Mouse (Mus musculus) hindbrain, embryonic 12.5 days (tissue): ENCODE data around the gene Acot8. TPM values are rescaled to one million over a fixed set of nuclear protein-coding genes. Genes with fewer than 3 reads are reported as not detected.

ENCODE experiments used
- ATAC-seq: fragments of 200-750 bp; cut with Nextera tagmentation; 2 replicates; pipeline ENCODE4 v1.8.0; 2017; ENCODE audit warnings: moderate TSS enrichment; ENCODE audit not compliant: low FRiP score
- H3K27ac ChIP-seq: fragments of 300-500 bp; sonication (generic); 2 replicates; pipeline ENCODE4 v1.5.1; 2016; ENCODE audit warnings: mild to moderate bottlenecking
- H3K27me3 ChIP-seq: fragments of 300-500 bp; sonication (generic); 2 replicates; pipeline ENCODE4 v1.6.1; 2016; ENCODE audit warnings: mild to moderate bottlenecking
- H3K36me3 ChIP-seq: fragments of 300-500 bp; sonication (generic); 2 replicates; pipeline ENCODE4 v1.6.1; 2016; ENCODE audit warnings: mild to moderate bottlenecking
- H3K4me1 ChIP-seq: fragments of 300-500 bp; sonication (generic); 2 replicates; pipeline ENCODE4 v1.6.1; 2016
- H3K4me2 ChIP-seq: fragments of 300-500 bp; sonication (generic); replicated peaks from 2 replicates; pipeline ENCODE4 v1.6.1; 2016; ENCODE audit warnings: mild to moderate bottlenecking
- H3K4me3 ChIP-seq: fragments of 300-500 bp; sonication (generic); 2 replicates; pipeline ENCODE4 v1.5.1; 2016; ENCODE audit warnings: mild to moderate bottlenecking
- H3K9ac ChIP-seq: fragments of 300-500 bp; sonication (generic); 2 replicates; pipeline ENCODE4 v1.6.1; 2016; ENCODE audit warnings: mild to moderate bottlenecking, moderate library complexity
- H3K9me3 ChIP-seq: fragments of 300-500 bp; sonication (generic); replicated peaks from 2 replicates; pipeline ENCODE4 v1.6.1; 2016; ENCODE audit warnings: mild to moderate bottlenecking
- WGBS: fragments of 180-500 bp; shearing (Covaris S2); methylation state at CpG from one replicate; pipeline ENCODE4 v1.1.7; 2016; 5-methylcytosine and 5-hydroxymethylcytosine counted together
- polyA plus RNA-seq: library from polyadenylated mRNA; unstranded; fragments of >200 nt; fragmentation: Nextera tagmentation; extraction: Ambion mirVana; gene quantifications from 2 replicates; pipeline ENCODE4 v1.2.1, GENCODE M21; 2016

Acot8 gene
- polyA plus RNA-seq, 1 experiment from 2014 or later = 17.0 TPM

DNA sequence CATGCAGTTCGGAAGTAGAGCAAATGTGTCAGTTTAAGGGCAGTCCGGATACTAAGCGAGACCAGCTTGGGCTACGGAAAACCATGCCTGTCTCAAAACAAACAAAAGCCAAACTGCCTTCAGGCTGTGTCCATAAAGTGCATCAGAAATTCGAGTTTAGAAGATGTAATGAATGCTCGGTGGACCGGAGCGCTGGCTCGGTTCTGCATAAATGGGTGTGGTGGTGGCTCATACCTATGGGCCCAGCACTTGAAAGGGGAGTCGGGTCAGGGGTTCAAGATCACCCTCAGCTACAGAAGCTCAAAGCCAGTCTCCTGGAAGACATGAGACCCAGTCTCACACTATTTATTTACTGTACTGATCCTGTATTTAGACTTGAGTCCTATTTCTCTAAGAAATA is 16.9 kb downstream of the Acot8 start:
- no peak overlapping the region for H3K4me3 ChIP-seq
- no peak for ATAC-seq
- 84% methylated on average over 10 of the region's 10 CpGs for WGBS

DNA sequence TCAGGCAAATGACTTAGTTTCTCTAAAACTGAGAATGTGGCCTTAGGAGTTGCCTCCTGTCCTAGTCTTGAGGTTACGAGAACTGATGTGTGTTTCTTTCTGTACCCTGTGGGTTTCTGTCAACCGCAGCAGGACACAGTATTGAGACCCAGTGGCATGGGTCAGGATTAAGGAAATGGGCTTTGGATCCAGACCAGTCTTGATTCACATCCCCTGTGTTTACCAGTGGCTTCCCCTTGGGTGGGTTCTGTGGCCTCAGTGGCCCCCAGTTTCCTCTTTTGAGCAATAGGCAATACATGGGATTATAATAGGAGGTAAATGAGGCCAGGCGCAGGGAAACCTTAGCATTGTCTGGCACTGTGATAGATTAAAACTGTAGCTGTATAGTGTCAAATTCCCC is 17.6 kb downstream of the Acot8 start:
- H3K27me3 ChIP-seq = peaks cover 3% of the 10 kb centered on the region; the same call in 1 of the 2 replicates
- peak overlapping the region; percentile 84 for H3K4me2 ChIP-seq
- H3K36me3 ChIP-seq = peaks cover 21% of the 10 kb centered on the region
- no peaks in the 10 kb centered on the region for H3K9me3 ChIP-seq
- H3K27ac ChIP-seq = no peak overlapping the region
- H3K4me3 ChIP-seq = peak overlapping the region; percentile 68; the same call in 1 of the 2 replicates
- ATAC-seq = no peak
- WGBS = 84% methylated on average over 3 of the region's 3 CpGs
- no peak overlapping the region for H3K9ac ChIP-seq
- H3K4me1 ChIP-seq = peaks cover 20% of the 10 kb centered on the region

More for the DNA sequence above, 16.9 kb downstream of the Acot8 start:
- peaks cover 3% of the 10 kb centered on the region; the same call in 1 of the 2 replicates for H3K27me3 ChIP-seq
- no peak overlapping the region for H3K4me2 ChIP-seq
- peaks cover 29% of the 10 kb centered on the region for H3K36me3 ChIP-seq
- peaks cover 20% of the 10 kb centered on the region for H3K4me1 ChIP-seq
- no peak overlapping the region for H3K9ac ChIP-seq
- H3K27ac ChIP-seq = no peak overlapping the region
- H3K9me3 ChIP-seq = no peaks in the 10 kb centered on the region

DNA sequence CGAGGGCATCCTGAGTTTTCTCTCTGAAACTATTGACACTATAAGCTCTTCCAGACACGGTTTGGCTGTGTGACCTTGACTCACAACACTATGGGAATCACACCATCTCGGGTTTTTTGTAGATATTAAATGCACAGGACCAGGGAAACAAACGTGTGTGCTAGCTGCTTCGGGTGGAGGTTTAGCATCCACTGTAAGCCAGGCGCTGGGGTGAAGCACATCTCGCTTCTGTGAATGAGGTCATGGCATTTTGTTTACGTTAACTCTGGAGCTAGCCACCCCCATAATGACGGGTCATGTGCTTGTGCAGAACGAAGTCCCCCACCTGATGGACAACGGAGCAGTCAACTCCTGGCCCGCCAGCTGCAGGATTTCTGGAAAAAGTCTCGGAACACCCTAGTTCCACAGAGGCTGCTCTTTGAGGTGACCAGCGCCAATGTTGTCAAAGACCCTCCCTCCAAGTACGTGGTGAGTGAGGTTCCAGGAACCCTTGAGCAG is 18.2 kb downstream of the Acot8 start:
- no peak overlapping the region for H3K27ac ChIP-seq
- peak overlapping the region; percentile 68 for H3K9ac ChIP-seq
- H3K9me3 ChIP-seq = no peaks in the 10 kb centered on the region
- H3K4me2 ChIP-seq = peak overlapping the region; percentile 84
- WGBS = 10% methylated on average over 15 of the region's 15 CpGs
- H3K4me3 ChIP-seq = peak overlapping the region; percentile 68
- peaks cover 3% of the 10 kb centered on the region; the same call in 1 of the 2 replicates for H3K27me3 ChIP-seq
- ATAC-seq = peak; percentile 54
- H3K4me1 ChIP-seq = peaks cover 20% of the 10 kb centered on the region
- H3K36me3 ChIP-seq = peaks cover 16% of the 10 kb centered on the region

DNA sequence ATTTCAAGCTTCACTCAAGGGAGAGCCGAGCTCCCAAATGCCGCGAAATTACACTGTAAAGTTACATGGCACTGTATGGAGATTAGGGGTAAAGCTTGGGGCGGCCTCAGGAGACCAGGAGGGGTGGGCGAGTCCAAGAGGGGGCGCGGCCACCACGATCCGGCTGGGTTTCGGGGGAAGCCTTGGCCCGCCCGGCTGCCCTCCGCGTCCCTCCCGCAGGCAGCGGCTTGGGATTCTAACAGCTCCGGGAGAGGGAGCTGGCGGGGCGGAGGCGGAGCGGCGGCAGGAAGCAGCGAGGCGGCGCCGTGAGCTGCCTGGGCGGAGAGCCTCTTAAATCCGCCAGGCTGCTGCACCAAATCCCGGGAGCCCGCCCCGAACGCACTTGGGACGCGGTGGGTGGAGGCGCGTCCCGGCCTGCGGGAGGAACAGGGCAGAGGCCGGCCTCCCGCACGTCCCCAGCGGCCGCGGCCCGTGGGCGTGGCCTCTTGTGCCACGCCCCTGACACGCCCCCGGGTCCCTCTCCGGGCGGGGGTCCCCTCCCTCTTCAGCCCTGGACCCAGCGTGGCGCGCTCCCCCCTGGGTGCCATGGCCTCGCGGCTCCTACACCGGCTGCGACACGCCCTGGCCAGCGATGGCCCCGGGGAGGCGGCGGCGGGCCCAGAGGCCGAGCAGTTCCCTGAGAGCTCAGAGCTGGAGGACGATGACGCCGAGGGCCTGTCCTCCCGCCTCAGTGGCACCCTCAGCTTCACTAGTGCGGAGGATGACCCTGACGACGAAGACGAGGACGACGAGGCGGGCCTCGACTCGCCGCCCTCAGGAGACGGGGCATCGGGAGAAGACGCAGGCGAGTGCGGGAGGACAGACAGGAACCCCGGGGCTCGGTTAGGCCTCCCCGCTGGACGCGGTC is 18.9 kb downstream of the Acot8 start, which contains the start of gene Snx21:
Gene Snx21 (plus strand): TSS at position 343 of the 907 bp plus-strand sequence.
- Histone ChIP-seq H3K27ac (peak within 1 kb of the TSS; percentile 45; the same call in 1 of the 2 replicates), H3K4me3 (peak within 1 kb of the TSS; percentile 68), H3K36me3 (peaks cover 13% of the 10 kb centered on the region), H3K4me2 (peak within 1 kb of the TSS; percentile 84), H3K4me1 (peaks cover 20% of the 10 kb centered on the region), H3K9me3 (no peaks in the 10 kb centered on the region), H3K9ac (peak within 1 kb of the TSS; percentile 68), H3K27me3 (peaks cover 3% of the 10 kb centered on the region; the same call in 1 of the 2 replicates)
- peak; percentile 91 for ATAC-seq
- under 1% methylated on average over 66 of the region's 89 CpGs for WGBS

DNA sequence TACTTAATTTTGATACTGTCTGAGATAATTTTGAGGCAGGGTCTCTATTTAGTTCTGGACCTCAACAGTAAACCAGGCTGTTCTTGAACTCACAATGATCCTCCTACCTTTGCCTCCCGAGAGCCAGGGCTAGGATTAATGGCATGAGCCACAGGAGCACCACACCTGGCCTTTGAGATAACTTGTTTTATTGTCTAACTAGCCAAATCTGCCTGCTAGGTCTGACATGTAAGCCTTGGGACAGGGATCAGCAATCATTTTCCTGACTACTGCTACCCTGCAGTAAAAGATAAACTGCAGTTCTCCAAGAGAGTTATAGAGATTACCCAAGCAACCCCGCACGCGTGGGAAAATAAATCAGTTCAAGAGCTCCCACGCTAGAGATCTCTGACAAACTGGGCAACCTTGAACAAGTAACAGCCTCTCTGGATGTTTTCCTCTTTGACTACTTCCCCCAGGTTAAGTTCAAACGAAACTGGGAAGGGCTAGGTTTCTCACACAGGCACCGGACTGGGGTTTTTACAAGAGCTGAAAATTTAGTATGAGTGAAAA is 19.7 kb downstream of the Acot8 start:
- H3K4me1 ChIP-seq = peaks cover 20% of the 10 kb centered on the region
- 0 out of 2 replicates have a peak overlapping the region, but pooled peaks have one; percentile 45 for H3K27ac ChIP-seq
- WGBS = 24% methylated on average over 7 of the region's 7 CpGs

DNA sequence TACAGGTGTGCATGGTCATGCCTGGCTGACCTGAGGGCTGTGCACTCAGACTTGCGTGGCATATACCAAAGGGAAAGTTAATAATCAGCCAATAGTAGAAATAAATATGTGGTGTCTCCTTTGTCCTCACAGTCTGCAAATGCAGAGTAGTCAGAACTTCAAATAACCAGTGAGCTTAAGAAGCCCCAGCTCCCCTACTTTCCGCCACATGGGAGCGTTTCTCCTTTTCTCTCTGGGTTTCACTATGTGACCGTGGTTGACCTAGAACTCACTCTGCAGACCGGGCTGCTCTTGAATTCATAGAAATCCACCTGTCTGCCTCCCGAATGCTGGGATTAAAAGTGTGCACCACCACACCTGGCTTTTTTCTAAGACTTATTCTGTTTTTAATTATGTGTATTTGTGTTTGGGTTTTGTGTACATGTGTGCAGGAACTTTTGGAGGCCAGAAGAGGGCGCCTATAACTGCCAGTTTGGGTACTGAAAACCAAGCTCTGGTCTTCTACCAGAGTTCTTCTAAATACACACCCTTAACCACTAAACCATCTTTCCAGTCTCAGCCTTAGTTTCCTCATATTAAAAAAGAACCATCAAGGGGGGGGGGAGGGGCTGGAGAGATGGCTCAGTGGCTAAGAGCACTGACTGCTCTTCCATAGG is 20.6 kb downstream of the Acot8 start:
- no peak for ATAC-seq
- 82% methylated on average over 7 of the region's 7 CpGs for WGBS
- Histone ChIP-seq H3K4me2 (no peak overlapping the region), H3K27me3 (peaks cover 3% of the 10 kb centered on the region; the same call in 1 of the 2 replicates), H3K9me3 (no peaks in the 10 kb centered on the region), H3K27ac (no peak overlapping the region), H3K4me1 (peaks cover 20% of the 10 kb centered on the region), H3K9ac (no peak overlapping the region), H3K36me3 (peaks cover 5% of the 10 kb centered on the region; the same call in 1 of the 2 replicates), H3K4me3 (no peak overlapping the region)

More for the DNA sequence above, 19.7 kb downstream of the Acot8 start:
- H3K27me3 ChIP-seq = peaks cover 3% of the 10 kb centered on the region; the same call in 1 of the 2 replicates
- H3K36me3 ChIP-seq = peaks cover 10% of the 10 kb centered on the region
- H3K9ac ChIP-seq = peak overlapping the region; percentile 68
- H3K4me2 ChIP-seq = peak overlapping the region; percentile 84
- H3K4me3 ChIP-seq = peak overlapping the region; percentile 68
- no peaks in the 10 kb centered on the region for H3K9me3 ChIP-seq
- no peak for ATAC-seq

DNA sequence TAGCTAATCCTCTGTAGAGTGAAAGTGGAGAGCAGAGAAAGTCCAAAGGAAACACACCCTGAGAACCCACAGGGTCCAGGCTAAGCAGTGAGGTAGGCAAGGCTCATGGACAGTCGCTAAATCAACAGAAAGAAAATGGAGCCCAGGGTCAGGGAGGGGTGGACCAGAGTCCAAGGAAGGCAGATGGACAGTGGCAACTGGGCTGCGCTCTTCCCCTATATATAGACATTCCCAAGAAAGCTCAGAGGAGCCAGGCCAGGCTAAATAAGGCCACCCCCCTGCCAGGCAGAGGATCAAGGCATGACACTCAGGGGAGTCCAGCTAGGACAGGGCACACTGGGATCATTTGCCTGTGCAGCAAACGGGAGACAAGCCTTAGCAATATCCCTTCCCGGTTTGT is 22.8 kb downstream of the Acot8 start:
- no peak overlapping the region for H3K27ac ChIP-seq
- H3K36me3 ChIP-seq = no peaks in the 10 kb centered on the region
- H3K4me3 ChIP-seq = no peak overlapping the region
- WGBS = 75% methylated on average over 4 of the region's 4 CpGs
- peaks cover 3% of the 10 kb centered on the region; the same call in 1 of the 2 replicates for H3K27me3 ChIP-seq
- H3K4me1 ChIP-seq = peaks cover 17% of the 10 kb centered on the region
- no peak overlapping the region for H3K4me2 ChIP-seq
- no peaks in the 10 kb centered on the region for H3K9me3 ChIP-seq
- no peak overlapping the region for H3K9ac ChIP-seq
- no peak for ATAC-seq

DNA sequence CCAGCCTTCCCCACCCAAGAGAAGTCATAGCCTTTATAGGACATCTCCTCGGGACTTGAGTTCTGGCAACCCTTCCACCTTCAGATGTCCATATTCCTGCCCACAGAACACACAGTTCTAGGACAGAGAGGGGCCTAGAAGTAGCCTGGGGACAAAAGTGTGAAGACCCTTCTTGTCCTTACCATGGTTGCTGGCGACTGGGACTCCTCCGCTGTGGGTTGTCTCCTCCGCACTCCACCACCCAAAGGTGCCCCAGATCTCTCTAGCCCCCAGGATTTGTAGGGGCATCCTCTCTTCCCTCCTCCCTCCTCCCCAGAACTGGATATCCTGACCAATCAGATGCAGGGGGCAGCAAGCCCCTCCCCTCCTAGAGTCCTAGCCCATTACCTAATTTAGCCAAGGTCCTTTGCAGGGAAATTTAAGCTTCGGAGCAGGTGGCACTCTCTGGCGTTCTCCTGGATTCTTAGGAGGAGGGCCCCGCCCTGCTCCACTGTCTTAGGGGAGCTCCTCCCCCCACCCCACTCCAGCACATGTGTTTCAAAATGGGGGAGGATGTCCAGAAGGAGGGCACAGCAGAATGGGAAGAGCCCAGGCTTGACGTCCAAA is 25.1 kb downstream of the Acot8 start, which contains the start of gene Tnnc2:
Gene Tnnc2 (minus strand): TSS at position 487 of the 606 bp plus-strand sequence.
- H3K36me3 ChIP-seq = no peaks in the 10 kb centered on the region
- peaks cover 3% of the 10 kb centered on the region; the same call in 1 of the 2 replicates for H3K27me3 ChIP-seq
- WGBS = 66% methylated on average over 8 of the region's 8 CpGs
- no peaks in the 10 kb centered on the region for H3K4me1 ChIP-seq
- no peak within 1 kb of the TSS for H3K9ac ChIP-seq
- H3K4me2 ChIP-seq = no peak within 1 kb of the TSS
- no peak for ATAC-seq
- H3K9me3 ChIP-seq = no peaks in the 10 kb centered on the region
- H3K4me3 ChIP-seq = no peak within 1 kb of the TSS
- no peak within 1 kb of the TSS for H3K27ac ChIP-seq

DNA sequence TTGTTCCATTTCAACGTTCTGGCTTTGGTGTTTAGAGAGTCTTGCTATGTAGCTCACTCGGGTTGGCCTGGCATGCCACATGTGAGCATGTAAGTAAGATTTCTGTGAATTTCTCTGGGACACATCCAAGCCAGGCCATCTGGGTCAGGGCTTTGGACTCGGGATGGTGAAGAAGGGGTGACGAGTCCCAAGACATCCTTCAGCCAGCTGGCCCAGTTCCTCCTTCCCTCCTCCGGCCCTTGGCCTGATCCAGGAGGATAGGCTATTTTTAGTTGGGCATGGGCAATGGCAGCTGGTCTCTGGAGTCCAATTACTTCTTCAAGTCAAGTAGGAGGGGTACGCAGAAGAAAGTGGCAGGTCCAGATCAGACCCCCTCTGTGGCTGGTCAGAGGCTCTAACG is 25.9 kb downstream of the Acot8 start:
- H3K4me1 ChIP-seq = no peaks in the 10 kb centered on the region
- no peak overlapping the region for H3K4me2 ChIP-seq
- ATAC-seq = no peak
- H3K27me3 ChIP-seq = no peaks in the 10 kb centered on the region
- no peak overlapping the region for H3K4me3 ChIP-seq
- H3K27ac ChIP-seq = no peak overlapping the region
- no peaks in the 10 kb centered on the region for H3K36me3 ChIP-seq
- no peak overlapping the region for H3K9ac ChIP-seq
- no peaks in the 10 kb centered on the region for H3K9me3 ChIP-seq
- 87% methylated on average over 7 of the region's 7 CpGs for WGBS

DNA sequence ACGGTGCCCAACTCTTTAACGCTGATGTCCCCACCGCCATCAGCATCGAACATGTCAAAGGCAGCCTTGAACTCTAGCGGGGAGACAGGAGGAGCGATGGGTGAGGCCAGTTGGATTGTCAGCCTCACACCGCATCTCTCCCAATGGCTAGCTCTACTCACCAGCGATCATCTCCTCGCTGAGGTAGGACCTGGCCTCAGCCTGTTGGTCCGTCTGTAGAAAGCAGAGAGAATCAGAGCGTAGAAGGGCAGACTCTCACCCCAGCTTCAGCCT is 26.7 kb downstream of the Acot8 start:
- ATAC-seq = no peak
- Histone ChIP-seq H3K9ac (no peak overlapping the region), H3K36me3 (no peaks in the 10 kb centered on the region), H3K4me1 (no peaks in the 10 kb centered on the region), H3K9me3 (no peaks in the 10 kb centered on the region), H3K27ac (no peak overlapping the region), H3K27me3 (no peaks in the 10 kb centered on the region), H3K4me2 (no peak overlapping the region), H3K4me3 (no peak overlapping the region)
- 92% methylated on average over 11 of the region's 11 CpGs for WGBS

DNA sequence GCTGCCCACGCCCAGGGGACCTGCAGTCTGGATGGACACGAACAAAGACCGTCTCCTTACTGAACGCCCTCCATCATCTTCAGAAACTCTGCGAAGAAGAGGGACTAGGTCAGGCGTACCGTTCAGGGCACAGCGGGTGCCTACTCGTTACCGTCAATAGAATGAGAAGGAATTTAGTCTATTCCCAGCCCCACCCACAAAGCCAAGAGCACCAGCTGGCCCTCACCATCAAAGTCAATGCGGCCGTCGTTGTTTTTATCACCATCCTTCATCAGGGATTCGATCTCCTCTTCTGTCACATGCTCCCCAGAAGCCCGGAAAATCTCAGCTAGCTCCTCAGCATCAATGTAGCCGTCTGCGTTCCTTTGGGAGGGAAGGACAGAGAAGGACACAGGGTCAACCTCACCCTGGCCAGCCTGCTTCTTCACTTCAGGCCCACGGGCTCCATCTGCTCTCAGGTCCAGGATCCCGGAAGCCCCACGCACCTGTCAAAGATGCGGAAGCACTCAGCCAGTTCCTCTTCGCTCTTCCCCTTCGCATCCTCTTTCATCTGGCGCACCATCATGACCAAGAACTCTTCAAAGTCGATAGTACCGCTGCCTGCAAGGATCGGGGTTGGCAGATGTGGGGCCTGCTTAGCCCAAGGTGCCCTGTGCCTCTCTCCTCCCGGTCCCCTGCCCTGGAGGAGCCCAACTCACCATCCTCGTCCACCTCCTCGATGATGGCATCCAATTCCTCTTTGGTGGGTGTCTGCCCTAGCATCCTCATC is 27.3 kb downstream of the Acot8 start:
- Histone ChIP-seq H3K4me3 (no peak overlapping the region), H3K9me3 (no peaks in the 10 kb centered on the region), H3K4me1 (no peaks in the 10 kb centered on the region), H3K36me3 (no peaks in the 10 kb centered on the region), H3K27ac (no peak overlapping the region), H3K9ac (no peak overlapping the region), H3K27me3 (no peaks in the 10 kb centered on the region), H3K4me2 (no peak overlapping the region)
- no peak for ATAC-seq
- WGBS = 86% methylated on average over 30 of the region's 30 CpGs
